Mouse (Mus musculus): Measurements from ENCODE around the gene Fer1l4.

The Fer1l4 gene

GRCm38 (mm10) chr2:156007888-156008532, 44.7 kb downstream of the Fer1l4 start, which contains the start of the genes 6430550D23Rik and Ergic3:
6430550D23Rik (minus strand) TSS chr2:156007977.
Ergic3 (plus strand) TSS chr2:156008045.
- peak; percentile 97 for DNase-seq (ENCODE audit: low spot score)

GRCm38 (mm10) chr2:156005393-156005792, 47.4 kb downstream of the Fer1l4 start:
- DNase-seq (ENCODE audit: low spot score) = no peak

- DNase-seq (ENCODE audit: low spot score) = peak; percentile 32
Measured at GRCm38 (mm10) chr2:155991863-155992321, 60.9 kb downstream of the Fer1l4 start.

- DNase-seq (ENCODE audit: low spot score) = no peak
Measured at GRCm38 (mm10) chr2:155991151-155991550, 61.6 kb downstream of the Fer1l4 start.

- DNase-seq (ENCODE audit: low spot score) = no peak
Measured at GRCm38 (mm10) chr2:155989085-155989484, 63.7 kb downstream of the Fer1l4 start.

- no peak for DNase-seq (ENCODE audit: low spot score)
Measured at GRCm38 (mm10) chr2:155987131-155987530, 65.6 kb downstream of the Fer1l4 start.

- DNase-seq (ENCODE audit: low spot score) = no peak
Measured at GRCm38 (mm10) chr2:155985776-155986175, 67.0 kb downstream of the Fer1l4 start.

GRCm38 (mm10) chr2:155979328-155979991, 73.3 kb downstream of the Fer1l4 start:
- no peak for DNase-seq (ENCODE audit: low spot score)

GRCm38 (mm10) chr2:155974087-155974731, 78.5 kb downstream of the Fer1l4 start:
- no peak for DNase-seq (ENCODE audit: low spot score)

- DNase-seq (ENCODE audit: low spot score) = no peak
Measured at GRCm38 (mm10) chr2:155973348-155973747, 79.4 kb downstream of the Fer1l4 start.

Measured in ovary, postnatal 14 days (tissue).